Mouse (Mus musculus) brain, embryonic 18.5 days (tissue): ENCODE data around the gene Mdh2.

ENCODE experiments used
- DNase-seq: peaks from one replicate; pipeline ENCODE4 v3.0.0-alpha.2; 2012; ENCODE audit warnings: low read depth, low spot score

Gene Mdh2

DNA sequence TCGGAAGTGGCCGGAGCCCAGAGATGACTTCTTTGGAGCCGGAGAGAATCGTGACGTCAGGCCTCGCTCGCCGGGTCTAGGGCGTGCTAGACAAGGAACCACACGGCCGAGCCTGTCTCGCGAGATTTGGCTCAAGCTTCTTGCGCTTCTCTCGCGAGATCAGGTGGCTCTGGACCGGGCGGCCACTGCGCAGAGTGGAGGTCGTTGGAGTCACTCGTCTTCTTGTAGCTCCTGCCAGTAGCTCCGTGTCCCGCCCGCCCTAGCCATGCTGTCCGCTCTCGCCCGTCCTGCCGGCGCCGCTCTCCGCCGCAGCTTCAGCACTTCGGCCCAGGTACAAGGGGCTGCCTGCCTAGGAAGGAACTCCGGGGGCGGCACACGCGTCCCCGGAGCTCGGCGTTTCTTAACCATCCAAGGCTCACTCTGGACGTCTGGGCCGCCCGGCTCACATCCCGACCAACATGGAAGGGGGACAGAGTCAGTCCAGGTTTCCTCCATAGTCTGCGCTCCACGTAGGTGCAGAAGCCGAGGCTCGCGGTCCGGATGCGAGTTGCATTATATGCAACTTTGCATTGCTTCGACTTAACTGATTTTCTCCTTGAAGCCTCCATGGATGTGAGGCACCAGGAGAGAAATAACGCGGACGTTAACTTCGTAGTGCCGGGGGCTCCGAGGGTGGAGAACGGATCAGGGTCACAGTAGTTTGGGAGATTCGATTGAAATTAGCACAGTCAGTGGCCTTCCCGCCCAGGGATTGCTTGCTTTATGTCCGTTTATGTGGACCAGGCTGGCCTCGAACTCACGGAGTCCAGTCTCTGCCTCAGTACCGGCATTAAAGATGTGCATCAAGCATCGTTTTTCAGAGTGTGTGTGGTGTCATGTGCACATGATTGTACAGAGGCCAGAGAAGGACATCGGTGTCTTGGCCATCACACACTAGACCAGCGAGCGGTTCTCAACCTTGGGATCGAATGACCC is at the start of gene Mdh2:
TSS of gene Mdh2 (plus strand) at position 10 of the 975 bp plus-strand sequence.
- DNase-seq = peak; percentile 99

DNA sequence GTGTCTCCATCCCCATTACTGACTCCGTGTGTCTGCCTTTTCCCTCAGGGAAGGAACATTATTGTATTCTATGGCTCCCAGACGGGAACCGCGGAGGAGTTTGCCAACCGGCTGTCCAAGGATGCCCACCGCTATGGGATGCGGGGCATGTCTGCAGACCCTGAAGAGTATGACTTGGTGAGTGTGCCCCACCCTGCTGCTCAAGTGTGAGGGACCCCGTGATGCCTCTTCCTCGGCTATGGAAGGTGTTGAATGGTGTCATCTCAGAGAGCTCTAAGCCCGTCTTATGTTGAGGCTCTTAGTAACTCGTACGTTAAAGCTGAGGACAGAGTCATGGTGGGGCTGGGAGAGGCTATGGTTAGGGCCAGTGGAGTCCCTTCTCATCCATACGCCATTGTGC is 48.9 kb upstream of the Mdh2 start:
- DNase-seq = no peak

DNA sequence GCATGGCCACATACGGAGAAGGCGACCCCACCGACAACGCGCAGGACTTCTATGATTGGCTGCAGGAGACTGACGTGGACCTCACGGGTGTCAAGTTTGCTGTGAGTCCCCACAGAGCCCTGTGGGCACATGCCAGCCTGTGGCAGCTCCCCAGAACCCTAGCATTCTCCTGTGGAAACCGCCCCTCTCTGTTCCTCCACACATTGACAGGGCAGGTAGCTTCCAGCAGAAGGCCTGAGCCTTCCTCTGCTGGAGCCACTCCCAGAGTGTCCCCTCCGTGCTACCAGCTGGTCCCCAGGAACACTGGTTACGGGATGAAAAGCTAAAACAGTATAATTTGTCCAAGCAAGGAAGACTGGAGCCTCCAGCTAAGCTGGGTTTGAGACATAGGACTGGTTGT is 48.0 kb upstream of the Mdh2 start:
- DNase-seq = no peak

DNA sequence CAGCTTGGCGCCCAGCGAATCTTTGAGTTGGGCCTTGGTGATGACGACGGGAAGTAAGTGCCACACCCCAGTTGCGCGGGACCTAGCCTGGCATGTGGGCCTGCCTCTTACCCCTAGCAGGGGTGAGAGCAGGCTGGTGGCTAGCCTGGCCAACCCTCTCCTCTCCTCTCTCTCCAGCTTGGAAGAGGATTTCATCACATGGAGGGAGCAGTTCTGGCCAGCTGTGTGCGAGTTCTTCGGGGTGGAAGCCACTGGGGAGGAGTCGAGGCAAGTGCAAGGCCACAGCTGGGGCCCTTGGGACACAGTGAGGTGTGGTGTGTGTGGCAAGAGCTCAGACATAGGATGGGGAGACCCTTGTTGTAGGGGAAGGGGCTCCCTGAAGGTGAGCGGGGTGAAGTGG is 47.4 kb upstream of the Mdh2 start:
- no peak for DNase-seq

DNA sequence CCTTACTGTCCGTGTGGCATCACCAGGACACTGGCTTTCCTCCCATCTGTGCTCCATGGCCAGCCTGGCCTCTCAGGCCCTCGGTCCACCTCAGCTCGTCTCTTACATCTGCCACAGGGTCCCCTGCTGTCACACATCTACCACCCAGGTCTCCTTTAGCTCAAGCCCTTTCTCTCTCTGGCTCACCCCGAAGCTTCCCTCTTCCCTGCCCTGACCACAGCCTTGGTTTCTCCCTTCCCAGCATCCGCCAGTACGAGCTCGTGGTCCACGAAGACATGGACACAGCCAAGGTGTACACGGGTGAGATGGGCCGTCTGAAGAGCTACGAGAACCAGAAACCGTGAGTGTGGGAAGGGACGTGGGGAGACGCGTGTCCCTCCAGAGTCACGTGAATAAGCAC is 47.0 kb upstream of the Mdh2 start:
- no peak for DNase-seq

DNA sequence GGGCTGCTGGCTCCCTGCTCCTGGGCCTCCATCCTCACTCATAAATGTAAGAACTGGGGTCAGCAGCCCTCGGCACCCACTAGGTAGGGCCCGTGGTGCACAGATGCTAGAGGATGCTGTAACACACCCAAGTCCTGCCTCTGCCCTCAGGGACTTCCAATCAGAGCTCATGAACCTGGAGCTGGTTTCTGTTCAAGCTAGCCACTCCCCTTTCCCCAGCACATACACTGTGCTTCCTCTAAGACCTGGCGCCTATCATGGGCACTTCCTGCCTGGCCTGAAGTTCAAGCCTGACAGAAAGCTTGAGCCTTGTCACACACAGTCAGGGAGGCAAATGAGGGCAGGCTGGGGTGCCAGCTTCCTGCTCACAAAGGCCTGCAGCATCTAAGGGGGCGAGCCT is 45.2 kb upstream of the Mdh2 start:
- DNase-seq = no peak

DNA sequence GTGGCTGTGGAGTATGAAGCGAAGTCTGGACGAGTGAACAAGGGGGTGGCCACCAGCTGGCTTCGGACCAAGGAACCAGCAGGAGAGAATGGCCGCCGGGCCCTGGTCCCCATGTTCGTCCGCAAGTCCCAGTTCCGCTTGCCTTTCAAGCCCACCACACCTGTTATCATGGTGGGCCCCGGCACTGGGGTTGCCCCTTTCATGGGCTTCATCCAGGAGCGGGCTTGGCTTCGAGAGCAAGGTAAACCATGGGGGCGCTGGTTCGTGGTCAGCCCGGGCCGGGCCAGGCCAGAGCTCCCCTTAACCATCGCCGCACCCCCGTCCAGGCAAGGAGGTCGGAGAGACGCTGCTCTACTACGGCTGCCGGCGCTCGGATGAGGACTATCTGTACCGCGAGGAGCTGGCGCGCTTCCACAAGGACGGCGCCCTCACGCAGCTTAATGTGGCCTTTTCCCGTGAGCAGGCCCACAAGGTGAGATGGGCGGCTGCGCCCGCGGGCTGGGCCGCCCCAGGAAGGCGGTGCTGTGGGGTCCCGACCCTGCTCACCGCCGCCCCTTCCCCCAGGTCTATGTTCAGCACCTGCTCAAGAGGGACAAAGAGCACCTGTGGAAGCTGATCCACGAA is 44.1 kb upstream of the Mdh2 start:
- no peak for DNase-seq

DNA sequence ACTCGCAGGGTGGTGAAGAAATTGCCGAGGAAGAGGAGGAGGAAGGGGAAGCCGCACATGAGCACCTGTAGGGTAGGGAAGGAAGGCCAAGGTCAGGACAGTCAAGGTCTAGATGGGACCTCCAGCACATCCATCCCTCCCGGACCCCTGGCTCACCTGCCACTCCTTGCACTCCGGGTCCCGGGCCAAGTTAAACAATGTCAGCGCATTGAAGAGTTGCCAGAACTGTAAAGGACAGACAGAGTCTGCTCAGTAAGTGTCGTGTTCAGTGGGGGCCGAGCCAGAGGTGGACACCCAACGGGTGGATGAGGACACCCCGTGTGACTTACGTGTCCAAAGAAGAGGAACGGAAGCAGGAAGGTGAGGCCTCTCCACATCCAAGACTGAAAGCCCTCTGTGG is 42.5 kb upstream of the Mdh2 start:
- DNase-seq = no peak

DNA sequence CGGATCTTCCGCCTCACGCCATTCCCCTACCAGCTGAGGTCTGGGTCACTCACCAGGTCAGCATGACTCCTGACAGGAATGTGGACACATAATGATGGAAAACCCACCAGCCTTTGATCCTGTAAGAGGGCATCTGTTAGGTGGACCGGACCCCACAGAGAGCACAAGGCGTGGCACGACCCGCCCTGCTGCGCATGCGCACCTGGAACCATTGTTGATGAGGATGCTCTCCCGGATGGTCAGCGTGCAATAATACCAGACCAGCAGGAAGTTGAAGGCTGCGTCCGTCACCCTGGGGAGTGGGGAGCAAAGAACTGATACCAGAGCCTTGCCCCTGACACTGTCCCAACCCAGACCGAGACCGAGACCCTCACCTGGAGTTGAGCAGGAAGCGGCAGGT is 41.7 kb upstream of the Mdh2 start:
- no peak for DNase-seq

DNA sequence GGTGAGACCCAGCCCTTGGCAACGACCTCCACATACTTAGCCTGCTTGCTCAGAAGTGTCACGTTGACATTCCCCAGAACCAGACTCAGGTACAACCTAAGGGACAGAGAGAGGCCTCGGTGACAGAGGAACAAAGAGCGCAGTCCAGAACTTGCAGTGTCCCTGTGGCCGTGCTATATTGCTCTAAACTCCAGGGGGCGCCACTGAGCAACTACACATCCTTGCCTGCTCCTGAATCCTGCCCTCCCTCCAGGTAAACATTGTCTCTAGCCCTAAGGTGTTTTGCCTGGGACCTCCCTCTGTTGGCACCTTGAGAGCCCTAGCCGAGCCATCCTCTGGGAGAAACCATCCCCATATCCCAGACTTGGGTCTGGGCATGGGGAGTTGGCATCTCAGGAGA is 41.1 kb upstream of the Mdh2 start:
- DNase-seq = no peak

DNA sequence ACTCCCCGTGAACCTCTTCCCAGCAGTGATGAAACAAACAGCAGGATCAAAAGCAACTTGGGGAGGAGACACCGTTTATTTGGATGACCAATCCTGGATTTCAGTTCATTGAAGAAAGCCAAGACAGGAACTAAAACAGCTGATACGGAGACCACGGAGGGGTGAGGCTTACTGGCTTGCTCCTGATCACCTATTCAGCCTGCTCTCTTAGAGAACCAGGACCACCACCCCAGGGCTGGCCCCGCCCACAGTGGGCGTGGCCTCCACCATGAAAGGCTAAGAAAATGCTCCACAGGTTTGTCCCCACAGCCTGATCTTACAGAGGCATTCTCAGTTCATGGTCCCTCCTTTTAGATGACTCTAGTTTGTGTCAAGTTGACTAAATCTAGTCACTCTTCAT is 40.0 kb upstream of the Mdh2 start:
- DNase-seq = no peak

DNA sequence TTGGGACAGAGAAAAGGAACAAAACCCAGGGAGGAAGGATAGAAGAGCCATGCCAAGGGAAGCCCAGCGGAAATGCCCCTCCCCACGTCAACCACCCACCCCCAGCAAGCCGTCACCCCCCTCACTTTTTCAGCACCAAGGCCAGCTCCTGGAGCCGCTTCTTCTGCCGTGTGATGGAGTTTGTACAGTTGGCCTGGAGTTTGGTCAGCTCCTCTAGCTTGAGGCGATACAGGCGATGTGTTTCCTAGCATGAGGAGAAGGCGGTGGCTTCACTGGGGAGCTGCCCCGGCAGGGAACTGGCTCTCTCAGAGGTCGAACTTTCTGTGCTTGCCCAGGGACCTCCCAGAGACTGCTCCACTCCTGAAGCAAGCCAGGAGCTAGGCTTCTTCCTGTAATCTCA is 36.1 kb upstream of the Mdh2 start:
- DNase-seq = no peak

DNA sequence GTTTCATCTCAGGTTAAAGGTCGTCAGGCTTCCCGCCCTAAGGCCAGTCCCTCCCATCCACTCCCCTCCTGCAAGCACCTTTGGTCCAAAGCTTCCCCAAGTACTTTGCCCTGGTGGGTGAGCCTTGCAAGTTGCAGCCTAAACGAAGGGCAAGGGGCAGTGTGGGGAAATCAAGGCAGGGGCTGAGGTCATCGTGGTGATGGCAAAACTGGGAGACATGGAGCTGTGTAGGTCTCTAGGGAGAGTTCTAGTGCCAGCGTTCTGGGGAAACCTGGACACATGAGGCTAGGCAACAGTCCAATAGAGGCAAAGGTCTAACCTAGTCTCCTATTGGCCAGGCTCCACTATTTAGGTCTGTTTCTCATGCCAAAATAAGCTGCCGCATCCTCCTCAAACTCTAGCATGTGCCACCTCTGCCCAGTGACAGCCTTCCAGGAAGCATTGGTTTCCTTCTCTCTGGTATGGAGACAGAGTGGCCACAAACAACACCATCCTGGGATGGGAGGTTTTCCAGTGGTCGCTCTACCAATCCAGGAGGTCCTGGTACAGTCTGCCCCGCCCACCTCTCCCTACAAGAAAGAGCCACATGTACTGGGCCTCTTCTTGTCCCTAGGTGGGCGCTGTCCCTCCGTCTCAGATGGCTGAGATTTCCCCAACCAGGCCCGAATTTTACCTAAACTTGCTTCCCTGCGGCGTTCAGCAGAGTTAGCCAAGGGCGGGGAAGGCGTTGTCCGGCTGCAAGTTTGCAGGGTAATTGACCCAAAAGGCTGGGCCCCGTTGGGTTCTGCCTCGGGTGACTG is 35.1 kb upstream of the Mdh2 start:
- DNase-seq = no peak

DNA sequence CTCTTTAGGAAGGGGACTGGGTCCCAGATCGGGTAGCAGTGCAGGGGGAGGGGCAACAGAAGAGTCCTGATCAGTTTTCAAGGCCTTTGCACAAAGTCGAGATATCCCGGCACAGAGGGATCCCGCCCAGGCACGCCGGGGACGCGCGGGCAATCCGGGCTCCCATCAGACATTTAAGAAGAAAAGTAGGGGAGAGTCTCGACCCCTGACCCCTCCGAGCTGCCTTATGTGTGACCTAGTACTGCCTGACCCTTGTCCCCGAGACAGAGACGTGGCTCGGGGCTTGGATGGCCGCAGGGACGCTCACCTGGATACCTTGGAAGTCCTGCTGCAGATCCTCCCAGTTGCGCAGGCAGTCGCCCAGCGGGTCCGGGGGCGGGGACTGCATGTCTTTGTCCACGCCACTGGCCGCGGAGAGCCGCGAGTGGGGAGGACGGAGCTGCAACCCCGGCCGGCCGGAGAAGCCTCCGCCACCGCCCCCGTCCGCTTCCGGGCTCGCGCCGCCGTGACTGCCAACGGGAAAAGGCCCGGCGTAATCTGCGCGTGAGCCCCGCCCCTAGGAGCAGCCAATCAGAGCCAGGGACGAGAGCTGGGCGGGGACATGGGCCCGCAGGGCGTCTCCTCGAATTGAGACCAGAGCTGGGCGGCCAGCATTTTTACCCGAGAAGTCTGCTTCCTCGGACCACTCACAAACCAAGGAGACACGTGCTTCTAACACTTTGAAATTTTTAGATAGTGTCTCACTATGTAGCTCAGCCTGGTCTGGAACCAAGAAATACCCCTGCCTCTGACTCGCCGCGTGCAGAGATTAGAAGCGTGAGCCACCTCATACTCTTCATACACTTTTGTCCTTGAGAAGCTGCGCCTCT is 34.3 kb upstream of the Mdh2 start, which contains the start of gene Tmem120a:
TSS of gene Tmem120a (minus strand) at position 708 of the 869 bp plus-strand sequence.
- peak; percentile 73 for DNase-seq

DNA sequence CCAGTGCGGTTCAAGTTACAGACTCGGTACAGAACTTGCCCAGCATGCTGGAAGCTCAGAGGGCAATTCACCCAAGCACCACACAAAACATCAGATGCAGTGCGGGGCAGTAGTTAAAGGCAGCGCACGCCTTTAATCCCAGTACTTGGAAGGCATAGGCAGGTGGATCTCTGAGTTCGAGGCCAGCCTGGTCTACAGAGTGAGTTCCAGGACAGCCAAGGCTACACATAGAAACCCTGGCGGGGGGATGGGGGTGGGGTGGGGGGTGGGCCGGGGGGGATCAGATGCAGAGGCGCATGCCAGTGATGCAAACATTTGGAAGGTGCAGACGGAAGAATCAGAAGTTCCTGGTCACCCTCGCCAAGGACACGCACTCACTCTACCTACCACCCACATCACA is 33.5 kb upstream of the Mdh2 start:
- DNase-seq = no peak

DNA sequence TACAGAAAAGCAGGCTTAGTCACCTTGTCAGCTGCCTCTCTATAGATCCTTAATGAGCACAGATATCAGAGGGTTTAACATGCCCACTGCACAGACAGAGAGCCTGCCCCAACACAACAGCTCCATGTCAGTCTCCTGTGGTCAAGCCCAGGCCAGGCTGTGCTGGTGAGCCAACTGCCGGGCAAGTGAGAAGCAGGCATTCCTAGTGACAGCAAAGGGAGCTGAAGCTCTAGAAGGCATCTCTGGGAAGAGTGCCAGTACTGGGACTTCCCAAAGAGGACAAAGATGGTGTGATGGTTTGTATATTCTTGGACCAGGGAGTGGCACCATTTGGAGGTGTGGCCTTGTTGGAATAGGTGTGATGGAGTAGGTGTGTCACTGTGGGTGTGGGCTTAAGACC is 27.2 kb upstream of the Mdh2 start:
- DNase-seq = no peak

DNA sequence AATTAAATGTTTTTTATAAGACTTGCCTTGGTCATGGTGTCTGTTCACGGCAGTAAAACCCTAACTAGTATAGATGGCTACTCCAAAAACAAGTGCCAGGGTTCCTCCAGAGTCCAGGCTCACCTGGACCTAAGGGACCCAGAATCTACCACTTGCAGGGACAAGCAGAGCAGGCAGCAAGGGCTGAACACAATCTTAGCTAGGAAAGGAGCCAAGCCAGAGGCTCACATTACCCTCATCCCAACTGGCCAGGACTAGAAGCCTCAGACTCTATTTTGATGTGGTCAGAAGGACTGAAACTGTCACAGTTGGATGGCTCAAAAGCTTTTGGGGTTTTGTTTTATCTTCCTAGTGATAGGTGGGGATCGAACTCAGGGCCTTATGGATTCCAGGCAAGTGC is 26.7 kb upstream of the Mdh2 start:
- DNase-seq = no peak

DNA sequence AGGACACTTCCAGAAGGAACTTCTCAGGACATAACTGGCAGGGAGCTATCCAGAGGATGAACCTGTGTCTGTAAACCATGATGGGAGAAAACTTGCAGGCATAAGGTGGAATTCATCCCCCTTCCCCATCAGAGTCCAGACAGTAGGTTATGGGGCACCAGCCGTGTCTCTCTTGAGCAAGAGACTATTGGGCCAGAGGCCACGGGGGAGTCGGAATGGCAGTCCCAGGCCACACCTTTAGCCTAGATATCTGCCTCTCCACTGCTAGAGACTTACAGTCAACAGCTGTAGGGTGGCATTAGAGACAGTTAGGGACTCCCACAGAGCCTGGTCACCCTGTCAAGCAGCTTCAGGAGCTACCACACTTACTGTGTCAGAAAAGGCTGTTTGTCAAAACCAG is 16.4 kb upstream of the Mdh2 start:
- DNase-seq = no peak

DNA sequence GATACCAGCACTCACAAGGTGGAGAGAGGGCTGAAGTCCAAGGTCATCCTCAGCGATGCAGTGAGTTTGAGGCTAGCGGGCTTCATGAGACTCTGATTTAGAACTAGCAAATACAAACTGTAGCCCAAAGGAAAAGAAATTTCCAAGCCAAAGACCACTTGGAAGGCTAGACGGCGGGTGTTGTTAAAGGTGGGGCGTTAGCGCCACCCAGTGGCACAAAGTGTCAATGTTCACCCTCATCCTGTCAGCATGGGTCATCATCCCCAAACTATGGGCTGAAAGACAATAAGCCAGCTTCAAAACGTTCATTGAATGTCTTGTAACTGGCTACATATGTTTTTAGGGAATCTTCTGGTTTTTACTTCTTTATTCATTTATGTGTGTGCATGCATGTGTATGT is 14.8 kb upstream of the Mdh2 start:
- DNase-seq = peak; percentile 49

DNA sequence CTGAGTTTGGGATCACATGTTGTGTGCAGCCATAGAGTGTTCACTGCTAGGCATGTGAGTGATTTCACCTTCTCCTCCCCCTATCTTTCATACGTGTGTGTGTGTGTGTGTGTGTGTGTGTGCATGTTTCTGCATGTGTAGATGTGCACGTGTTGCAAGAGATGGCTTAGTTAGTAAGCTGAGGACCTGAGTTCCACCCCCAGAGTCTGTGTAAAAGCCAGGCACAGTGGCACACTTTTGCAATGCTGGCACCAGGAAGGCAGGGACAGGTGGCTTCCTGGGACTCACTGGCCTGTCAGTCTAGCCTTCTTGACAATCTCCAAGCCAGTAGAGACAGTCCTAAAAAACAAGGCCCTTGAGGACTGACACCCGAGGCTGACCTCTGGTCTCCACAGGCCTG is 13.3 kb upstream of the Mdh2 start:
- no peak for DNase-seq

DNA sequence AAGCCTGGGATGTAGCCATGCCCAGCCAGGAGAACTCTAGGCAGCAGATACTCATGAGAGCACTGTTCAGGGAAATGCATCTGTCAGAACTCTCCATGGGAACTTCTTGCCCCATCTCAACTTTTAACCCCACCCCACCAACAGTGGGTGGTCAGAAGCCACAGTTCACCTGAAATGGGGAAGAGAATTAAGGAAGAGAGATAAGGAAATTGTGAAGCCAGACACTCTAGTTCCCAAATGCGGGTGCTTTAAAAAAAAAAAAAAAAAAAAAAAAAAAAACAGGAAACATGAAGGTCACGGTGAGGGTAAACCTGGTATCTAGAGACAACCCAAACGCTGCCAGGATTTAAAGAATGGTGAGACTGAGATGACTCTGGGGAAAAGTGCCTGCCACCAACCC is 5.8 kb upstream of the Mdh2 start:
- no peak for DNase-seq
